Mouse (Mus musculus) olfactory bulb, adult 2 months (tissue): ENCODE data around the gene Megf11.

ENCODE experiments used
- CTCF ChIP-seq: fragments of 200-500 bp; IDR thresholded peaks from 2 replicates; pipeline ENCODE4 v1.5.1; 2012; ENCODE audit warnings: low read depth, mild to moderate bottlenecking, low read length, moderate library complexity; ENCODE audit not compliant: insufficient read depth
- POLR2A ChIP-seq: fragments of 200-500 bp; IDR thresholded peaks from 2 replicates; pipeline ENCODE4 v1.6.1; 2012; ENCODE audit warnings: mild to moderate bottlenecking, low read depth, low read length, moderate library complexity; ENCODE audit not compliant: insufficient read depth

DNA sequence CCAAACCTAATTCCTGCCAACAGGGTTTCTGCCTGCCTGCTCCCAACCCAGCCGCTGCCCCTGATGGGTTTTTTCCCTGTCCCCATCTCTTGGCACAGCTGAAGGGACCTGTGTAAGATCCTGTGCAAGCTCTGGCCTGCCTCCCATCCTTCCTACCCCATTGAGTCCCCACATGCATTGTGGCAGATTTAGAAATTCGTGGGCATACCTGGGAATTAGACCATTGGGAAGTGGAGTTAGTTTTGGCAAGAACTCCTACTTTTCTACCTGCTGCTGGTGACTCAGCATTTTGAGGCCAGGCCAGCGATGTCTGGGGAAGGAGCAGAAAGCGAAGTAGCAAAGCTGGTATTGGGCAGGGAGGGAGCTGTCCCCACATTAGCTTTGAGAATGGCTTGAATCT lies 102.0 kb downstream of the Megf11 start:
- TF ChIP-seq CTCF, result no peak
- TF ChIP-seq POLR2A, result no peak
